ENCODE assay signal across 14 mouse cellular contexts in the genomic region with DNA sequence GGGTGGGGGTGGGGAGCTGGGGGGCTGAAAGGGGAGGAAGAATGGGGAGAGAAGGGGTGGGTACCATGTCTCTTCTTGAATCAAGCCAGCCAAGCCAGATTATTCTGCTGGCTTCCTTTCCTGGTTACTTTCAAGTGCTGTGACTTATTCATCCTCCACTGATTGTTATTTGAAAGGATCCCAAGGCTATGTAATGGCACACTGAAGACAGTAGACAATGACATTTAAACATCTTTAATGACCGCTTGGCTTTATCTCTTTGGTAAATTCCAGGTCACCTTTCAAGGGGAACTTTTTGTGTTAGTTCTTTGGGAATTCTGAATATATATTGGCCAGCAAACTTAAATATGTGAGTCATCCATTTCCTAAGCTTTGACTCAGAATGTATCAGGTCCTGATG. TPM values are rescaled to one million over a fixed set of nuclear protein-coding genes. Genes with fewer than 3 reads are reported as not detected.
DNase-seq lines count a peak whose midpoint lies in the region; ATAC-seq and TF ChIP-seq lines count a peak whose summit lies in the region.
"Had no signal": no experiment of that assay in that cellular context is flagged by ENCODE, and none has a peak within 500 bp of the region (broad histone marks: within the 10 kb centered on the region; RNA-seq: fewer than 3 reads in every experiment).

No protein-coding gene starts in this region.

- 0 out of 2 replicates have a peak, but pooled peaks cover 6% of the 10 kb centered on the region for H3K27me3 ChIP-seq in lung, embryonic 14.5 days (ENCODE audit: insufficient read depth, low read length)
- H3K27me3 ChIP-seq in hindbrain, embryonic 15.5 days = 0 out of 2 replicates have a peak, but pooled peaks cover 11% of the 10 kb centered on the region
- H3K27me3 ChIP-seq in midbrain, embryonic 16.5 days (ENCODE audit: control insufficient read depth, insufficient read depth, low read depth, low read length) = peaks cover 13% of the 10 kb centered on the region
- H3K27me3 ChIP-seq in cerebellum, adult 2 months (ENCODE audit: control insufficient read depth, insufficient read depth, low read length) = no peaks in the 10 kb centered on the region; the same call in 1 of the 2 replicates

- no peak for DNase-seq in gastrocnemius, adult 2 months
- DNase-seq in gastrocnemius, postnatal 10 days = no peak
- DNase-seq in lung, embryonic 14.5 days = no peak
- no peak for DNase-seq in lung, postnatal 25 days (ENCODE audit: low spot score)
- no peak for DNase-seq in cerebellum, adult 9-10 months
- no peak for DNase-seq in cerebellum, adult 2 months
- DNase-seq: adrenal gland, postnatal 25 days; B cell, adult 2 months; cerebellum, adult 8-10 months; right cerebral cortex, postnatal 25 days; thymus, adult 18-20 months had no signal

- no peaks in the 10 kb centered on the region for H3K9me3 ChIP-seq in lung, embryonic 14.5 days (ENCODE audit: low read depth, low read length)
- no peaks in the 10 kb centered on the region for H3K9me3 ChIP-seq in hindbrain, embryonic 15.5 days
- no peaks in the 10 kb centered on the region for H3K9me3 ChIP-seq in midbrain, embryonic 16.5 days (replicated peaks; ENCODE audit: control insufficient read depth, low read length, poor library complexity, severe bottlenecking)

- no peaks in the 10 kb centered on the region for H3K36me3 ChIP-seq in lung, embryonic 14.5 days (ENCODE audit: insufficient read depth)
- no peaks in the 10 kb centered on the region for H3K36me3 ChIP-seq in hindbrain, embryonic 15.5 days
- no peaks in the 10 kb centered on the region for H3K36me3 ChIP-seq in midbrain, embryonic 16.5 days (ENCODE audit: control insufficient read depth, insufficient read depth, low read length)

- H3K4me3 ChIP-seq in gastrocnemius, adult 2 months = peak overlapping the region; percentile 13
- peak overlapping the region; percentile 43 for H3K4me3 ChIP-seq in lung, embryonic 14.5 days (ENCODE audit: low read depth, low read length)
- no peak overlapping the region for H3K4me3 ChIP-seq in hindbrain, embryonic 15.5 days
- H3K4me3 ChIP-seq in midbrain, embryonic 16.5 days (ENCODE audit: low read depth, low read length) = no peak overlapping the region
- H3K4me3 ChIP-seq in cerebellum, adult 2 months (replicated peaks; ENCODE audit: insufficient read depth, low read depth, low read length) = no peak overlapping the region

- WGBS in lung, embryonic 14.5 days = 42% methylated on average over 1 of the region's 1 CpGs
- 60% methylated on average over 1 of the region's 1 CpGs for WGBS in hindbrain, embryonic 15.5 days
- 55% methylated on average over 1 of the region's 1 CpGs for WGBS in midbrain, embryonic 16.5 days
- 90% methylated on average over 1 of the region's 1 CpGs for WGBS in cerebellum, adult 2 months

- no peak for TF ChIP-seq POLR2A in cerebellum, adult 2 months (IDR thresholded peaks at IDR 0.05; ENCODE audit: borderline replicate concordance, insufficient read depth, low read length)

- H3K4me2 ChIP-seq in lung, embryonic 14.5 days = peak overlapping the region; percentile 74
- H3K4me2 ChIP-seq in hindbrain, embryonic 15.5 days = peak overlapping the region; percentile 99
- peak overlapping the region; percentile 70; the same call in 1 of the 2 replicates for H3K4me2 ChIP-seq in midbrain, embryonic 16.5 days (ENCODE audit: low read length)

- peak overlapping the region; percentile 60 for H3K9ac ChIP-seq in lung, embryonic 14.5 days
- H3K9ac ChIP-seq in hindbrain, embryonic 15.5 days = no peak overlapping the region
- H3K9ac ChIP-seq in midbrain, embryonic 16.5 days (ENCODE audit: low read depth, low read length) = no peak overlapping the region
- H3K9ac ChIP-seq: liver, embryonic 14.5 days had no signal

- no peak for ATAC-seq in lung, embryonic 14.5 days (ENCODE audit: insufficient read depth)
- no peak for ATAC-seq in hindbrain, embryonic 15.5 days (ENCODE audit: low FRiP score, low read depth)
- ATAC-seq in midbrain, embryonic 16.5 days = no peak

- no peak for TF ChIP-seq CTCF in gastrocnemius, adult 2 months (IDR thresholded peaks at IDR 0.05)
- TF ChIP-seq CTCF in lung, embryonic 14.5 days (IDR thresholded peaks at IDR 0.05; ENCODE audit: low read depth) = no peak
- no peak for TF ChIP-seq CTCF in cerebellum, adult 2 months (IDR thresholded peaks at IDR 0.05; ENCODE audit: borderline replicate concordance, insufficient read depth, low read depth, low read length)

- no peaks in the 10 kb centered on the region for H3K4me1 ChIP-seq in lung, embryonic 14.5 days (ENCODE audit: insufficient read depth)
- H3K4me1 ChIP-seq in hindbrain, embryonic 15.5 days (replicated peaks) = peaks cover 21% of the 10 kb centered on the region
- H3K4me1 ChIP-seq in midbrain, embryonic 16.5 days (ENCODE audit: control insufficient read depth, insufficient read depth, low read length) = peaks cover 17% of the 10 kb centered on the region; the same call in 1 of the 2 replicates
- peaks cover 6% of the 10 kb centered on the region; the same call in 1 of the 2 replicates for H3K4me1 ChIP-seq in cerebellum, adult 2 months (ENCODE audit: control insufficient read depth, insufficient read depth, low read length)

- H3K27ac ChIP-seq in gastrocnemius, adult 2 months = no peak overlapping the region
- H3K27ac ChIP-seq in lung, embryonic 14.5 days (ENCODE audit: low read depth) = peak overlapping the region; percentile 72
- H3K27ac ChIP-seq in hindbrain, embryonic 15.5 days (replicated peaks) = no peak overlapping the region
- H3K27ac ChIP-seq in midbrain, embryonic 16.5 days (ENCODE audit: low read length) = no peak overlapping the region
- no peak overlapping the region for H3K27ac ChIP-seq in cerebellum, adult 2 months (ENCODE audit: insufficient read depth, low read length)
- H3K27ac ChIP-seq: liver, embryonic 14.5 days had no signal

- intact Hi-C loops in gastrocnemius, adult 2 months (cut with DNase I) = no loop called here

RNA-seq across cellular contexts. Expression of a gene that starts 47.1 kb away (rescaled TPM):
- under 1 TPM; 0.17 to 0.18 TPM for total RNA-seq in gastrocnemius, adult 2 months (2021)
- 1 to 10 TPM in 1 of 2 experiments, under 1 TPM in 1; 0.89 to 1.2 TPM for total RNA-seq in gastrocnemius, postnatal 10 days (2021)
- polyA plus RNA-seq in lung, embryonic 14.5 days (2014; fragmentation: Nextera tagmentation; extraction: Ambion mirVana) = 16.8 and 19.6 TPM in 2 replicates
- 1.8 and 2.2 TPM in 2 replicates for polyA plus RNA-seq in hindbrain, embryonic 15.5 days (2015; fragmentation: Nextera tagmentation; extraction: Ambion mirVana)
- polyA plus RNA-seq in midbrain, embryonic 16.5 days (2015; fragmentation: Nextera tagmentation; extraction: Ambion mirVana) = 1.0 and 1.3 TPM in 2 replicates
- polyA plus RNA-seq in cerebellum, adult 2 months (2012; rRNA removed) = 1.1 and 1.8 TPM in 2 replicates

Comparison
In these comparisons a context has a peak if more than half of its experiments do, and no peak if none do; other contexts are left out.
1. H3K4me3 ChIP-seq: peak in gastrocnemius, adult 2 months (single experiment) and lung, embryonic 14.5 days (single experiment); none in hindbrain, embryonic 15.5 days (single experiment), midbrain, embryonic 16.5 days (single experiment) and cerebellum, adult 2 months (single experiment).
2. Peak in every context shown above with its lines, with median percentiles within 50 percentile points of each other: H3K4me2 ChIP-seq.